Mouse (Mus musculus) neutrophil, adult 5-6 weeks (primary cell): ENCODE data around the gene Tbx2. TPM values are rescaled to one million over a fixed set of nuclear protein-coding genes. Genes with fewer than 3 reads are reported as not detected.

ENCODE experiments used
- ATAC-seq: fragments of 151-379, 151-347 bp; 2 replicates; pipeline ENCODE4 v1.8.0; 2017; ENCODE audit warnings: mild to moderate bottlenecking, moderate TSS enrichment; ENCODE audit not compliant: insufficient number of reproducible peaks, poor library complexity, low FRiP score, severe bottlenecking; ENCODE audit errors: extremely low read depth
- total RNA-seq: library from RNA; stranded (forward); fragments of 200-1000 nt; gene quantifications from 2 replicates; pipeline ENCODE4 v1.2.3, GENCODE M21; 2017

Tbx2 gene
- total RNA-seq, 1 experiment from 2014 or later: 0.12 TPM

DNA sequence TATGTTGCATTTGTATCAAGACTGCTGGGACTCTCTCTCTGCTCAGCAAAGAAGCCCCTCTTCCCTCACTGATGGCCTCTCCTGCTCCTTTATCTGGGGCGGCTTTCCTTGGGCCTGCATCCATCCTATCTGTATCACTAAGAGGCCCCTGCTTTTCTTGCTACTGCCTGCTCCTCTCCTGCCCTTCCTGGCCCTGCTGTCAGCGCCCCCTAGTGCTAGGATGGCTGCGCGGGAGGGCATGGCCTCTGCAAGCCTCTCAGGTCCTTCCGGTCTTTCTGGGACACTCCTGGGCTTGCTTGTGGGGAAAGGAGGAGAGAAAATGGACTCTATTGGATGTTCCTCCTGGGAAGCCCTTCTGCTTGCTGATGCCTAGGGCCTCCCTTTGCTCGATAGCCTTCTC is 9.2 kb upstream of the Tbx2 start:
- peak; percentile 30; the same call in 1 of the 2 replicates for ATAC-seq

DNA sequence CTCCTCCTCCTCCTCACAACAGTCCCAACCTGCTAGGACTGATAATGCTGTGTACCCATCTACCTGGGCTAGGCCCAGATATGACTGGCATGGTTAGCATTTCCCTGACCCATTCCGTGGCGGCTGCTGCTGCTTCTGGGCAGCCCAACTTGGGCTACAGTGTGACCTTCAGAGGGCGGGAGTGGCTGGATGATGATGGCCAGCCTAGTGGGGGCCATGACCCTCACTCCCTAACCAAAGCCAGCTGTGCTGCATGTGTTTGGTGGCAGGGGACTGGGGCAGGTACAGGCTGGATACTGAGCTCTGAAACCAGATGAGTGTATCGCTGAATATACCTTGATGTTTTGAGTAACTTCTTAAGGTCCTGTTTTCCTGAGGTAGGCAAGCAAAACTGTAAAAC is 8.6 kb upstream of the Tbx2 start:
- ATAC-seq: no peak

DNA sequence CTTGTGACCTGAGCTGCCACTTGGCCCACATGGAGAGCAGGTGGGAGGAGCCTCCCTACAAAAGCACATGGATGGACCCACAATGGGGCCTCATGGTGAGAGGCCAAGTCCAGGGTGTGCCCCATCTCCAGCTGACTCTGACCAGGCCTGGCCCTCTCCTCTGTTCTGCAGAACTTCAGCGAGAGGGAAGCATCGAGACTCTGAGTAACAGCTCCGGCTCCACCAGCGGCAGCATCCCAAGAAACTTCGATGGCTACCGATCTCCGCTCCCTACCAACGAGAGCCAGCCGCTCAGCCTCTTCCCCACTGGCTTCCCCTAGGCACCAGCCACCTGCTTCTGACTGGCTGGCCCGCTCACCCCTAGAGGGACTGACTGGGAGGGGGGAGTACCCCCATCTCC is 7.3 kb upstream of the Tbx2 start:
- no peak for ATAC-seq

DNA sequence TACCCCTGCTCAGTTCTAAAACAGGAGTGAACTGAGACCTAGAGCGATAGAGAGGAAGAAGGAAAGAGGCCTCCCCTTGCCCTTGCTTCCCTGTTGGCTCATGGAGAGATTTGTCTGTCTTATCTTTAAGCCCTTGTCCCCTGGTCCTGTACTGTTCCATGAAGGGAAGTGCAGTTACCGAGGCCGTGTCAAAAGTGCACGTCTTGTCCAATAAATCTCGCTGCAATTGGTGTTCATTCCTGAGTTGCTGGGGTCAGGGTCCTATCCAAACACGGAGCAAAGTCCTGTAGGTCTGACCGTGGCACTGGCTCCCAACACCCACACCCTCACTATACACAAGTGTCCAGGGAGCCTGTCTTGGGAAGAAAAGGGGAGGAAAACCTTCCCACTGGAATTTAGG is 6.5 kb upstream of the Tbx2 start:
- no peak for ATAC-seq

DNA sequence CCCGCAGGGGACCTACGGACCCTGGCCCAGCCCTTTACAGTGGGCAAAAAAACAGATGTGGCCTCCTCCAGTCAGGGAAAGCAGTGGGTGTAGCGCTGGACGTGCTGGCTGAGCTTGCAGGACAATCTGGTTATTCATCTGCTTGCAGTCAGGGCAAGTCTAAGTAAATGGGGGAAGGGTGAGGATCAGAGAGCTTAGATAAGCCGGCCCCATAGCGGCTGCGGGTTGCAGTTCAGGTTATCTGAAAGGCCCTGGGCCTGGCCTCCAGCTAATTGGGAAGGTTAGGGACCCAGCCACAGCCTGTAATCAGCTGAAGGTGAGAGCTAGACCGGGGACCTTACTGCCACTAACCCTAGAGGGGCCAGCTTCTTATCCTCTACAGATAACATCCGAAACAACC is 5.0 kb upstream of the Tbx2 start:
- no peak for ATAC-seq

DNA sequence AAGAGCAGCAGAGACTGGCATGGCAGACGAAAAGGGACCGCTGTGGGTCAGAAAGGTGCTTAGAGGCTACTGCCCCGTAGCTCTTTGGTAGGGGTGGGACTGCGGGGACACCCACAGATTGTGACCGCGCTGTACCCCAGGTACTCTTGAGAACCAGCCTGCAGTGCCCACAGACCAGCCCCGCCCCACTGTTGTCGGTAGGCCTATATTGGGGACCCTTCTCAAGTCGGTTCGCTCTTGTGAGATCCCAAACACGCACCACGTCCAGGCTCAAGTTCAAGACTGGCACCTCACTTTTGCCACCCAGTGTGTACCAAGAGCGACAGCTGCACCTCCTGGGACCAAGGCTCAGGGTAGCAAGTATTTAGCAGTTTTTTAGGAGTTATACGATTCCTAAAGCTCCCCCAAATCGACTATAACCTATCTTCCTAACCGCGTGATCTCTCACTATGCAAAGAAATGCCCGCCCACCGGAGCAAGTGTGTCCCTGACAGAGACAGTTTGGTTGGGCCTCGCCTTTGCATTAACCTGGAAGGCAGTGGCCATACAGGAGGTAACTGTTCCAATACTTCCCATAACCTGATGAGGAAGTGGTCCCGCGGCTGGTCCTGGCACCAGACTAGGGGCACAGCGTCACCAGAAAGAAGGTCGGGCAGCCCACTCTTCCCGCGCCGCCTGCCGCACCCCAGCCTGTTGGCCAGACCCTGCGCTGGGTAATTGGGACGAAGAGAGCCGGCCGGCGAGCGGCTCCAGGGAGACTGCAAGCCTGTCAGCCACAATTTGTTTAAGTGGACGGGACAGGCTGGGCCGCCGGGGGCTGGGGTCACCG is 3.4 kb upstream of the Tbx2 start:
- ATAC-seq: no peak

DNA sequence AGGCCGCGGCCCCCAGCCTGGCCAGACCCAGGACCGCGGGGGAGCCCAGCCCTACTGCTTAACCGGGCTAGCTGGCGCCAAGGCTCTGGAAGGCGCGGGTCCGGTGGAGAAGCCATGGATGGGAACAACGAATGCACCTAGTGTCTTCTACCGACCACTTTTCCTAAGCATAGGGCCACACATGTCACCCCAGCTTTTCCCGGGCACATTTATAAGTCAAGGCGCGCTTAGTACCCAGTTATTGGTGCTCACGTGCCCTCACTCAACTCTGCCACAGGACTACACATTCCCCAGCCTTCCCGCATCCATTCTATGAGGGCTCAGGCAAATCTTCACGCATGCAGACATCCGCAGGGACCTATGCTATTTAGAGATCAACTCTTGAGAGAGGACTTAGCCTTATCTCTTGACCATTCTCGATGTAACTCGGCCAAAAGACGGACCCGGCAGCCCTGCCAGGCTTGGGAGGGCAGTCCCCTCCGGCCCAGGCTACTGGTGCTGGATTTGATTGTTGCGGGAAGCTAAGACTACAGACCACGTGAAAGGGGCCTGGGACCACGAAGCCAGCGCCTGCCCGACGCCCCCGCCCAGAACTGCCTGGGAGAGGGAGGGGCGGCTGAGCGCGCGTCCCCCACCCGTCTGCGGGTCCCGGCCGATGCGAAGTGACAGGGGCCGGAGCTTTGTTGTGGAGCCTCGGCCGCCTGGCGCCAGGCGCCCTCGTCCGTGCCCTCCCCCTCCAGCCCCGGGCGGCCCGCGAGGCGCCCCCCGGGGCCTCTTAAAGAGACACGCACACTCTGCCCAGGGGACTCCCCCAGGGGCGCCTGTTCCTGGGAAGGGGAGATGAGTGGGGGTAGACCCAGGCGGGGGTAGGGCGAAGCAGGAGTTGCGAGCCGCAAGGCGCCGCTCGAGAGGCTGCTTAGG is 2.6 kb upstream of the Tbx2 start:
- no peak for ATAC-seq

DNA sequence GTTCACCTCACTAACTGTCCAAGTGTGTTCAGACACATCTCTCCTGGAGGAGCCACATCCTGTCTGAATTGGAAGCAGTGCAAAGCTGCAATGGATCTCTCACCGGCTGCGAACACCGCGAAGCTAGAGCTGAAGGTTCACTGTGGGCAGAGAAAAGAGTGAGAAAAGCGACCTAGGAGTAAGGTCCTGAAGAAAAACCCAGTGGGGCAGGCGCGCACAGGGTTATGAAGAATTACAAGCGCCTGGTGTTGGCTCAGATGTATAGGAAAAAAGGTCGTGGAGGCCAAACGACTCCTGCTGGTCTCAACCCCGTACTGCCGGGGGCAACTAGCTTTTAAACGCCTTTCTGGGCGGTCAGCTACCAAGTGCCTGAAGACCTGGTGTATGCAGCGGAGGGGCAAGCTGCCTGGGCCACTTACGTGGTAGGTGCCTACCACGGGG is 1.4 kb upstream of the Tbx2 start:
- ATAC-seq: no peak

DNA sequence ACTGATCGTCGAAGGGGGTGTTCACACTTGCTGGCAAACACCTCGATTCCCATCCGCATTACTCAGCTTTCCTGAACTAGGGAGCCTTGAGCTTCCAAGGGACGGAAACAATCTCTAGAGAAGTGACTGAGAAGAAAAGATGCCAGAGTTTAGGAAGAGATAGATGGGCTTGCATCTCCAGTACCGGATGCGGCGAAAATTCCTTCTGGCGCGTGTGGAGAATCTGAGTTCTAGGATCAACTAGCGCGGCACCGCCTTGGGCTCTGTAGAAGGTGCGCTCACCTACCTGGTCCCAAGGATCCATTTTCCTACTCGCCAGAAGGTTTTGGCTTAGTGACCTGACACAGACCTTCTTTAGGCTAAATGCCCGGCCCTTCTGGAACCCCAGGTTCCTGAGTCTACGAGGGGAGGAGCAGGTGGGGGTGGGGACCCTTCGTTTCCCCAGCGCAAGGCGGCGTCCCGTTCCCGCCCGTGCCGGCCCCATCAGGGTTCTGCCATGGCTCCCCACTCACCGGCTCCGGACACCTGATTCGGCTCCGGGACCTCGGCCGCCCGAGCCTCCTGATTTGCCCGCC is 608 bp upstream of the Tbx2 start:
- no peak for ATAC-seq

DNA sequence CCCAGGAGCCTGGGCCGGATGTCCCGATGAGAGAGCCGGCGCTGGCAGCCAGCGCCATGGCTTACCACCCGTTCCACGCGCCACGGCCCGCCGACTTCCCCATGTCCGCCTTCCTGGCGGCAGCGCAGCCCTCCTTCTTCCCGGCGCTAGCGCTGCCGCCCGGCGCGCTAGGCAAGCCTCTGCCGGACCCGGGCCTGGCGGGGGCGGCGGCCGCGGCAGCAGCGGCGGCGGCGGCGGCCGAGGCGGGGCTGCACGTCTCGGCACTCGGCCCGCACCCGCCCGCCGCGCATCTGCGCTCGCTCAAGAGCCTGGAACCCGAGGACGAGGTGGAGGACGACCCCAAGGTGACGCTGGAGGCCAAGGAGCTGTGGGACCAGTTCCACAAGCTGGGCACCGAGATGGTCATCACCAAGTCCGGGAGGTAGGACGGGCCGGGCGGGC is 750 bp downstream of the Tbx2 start:
- no peak for ATAC-seq

DNA sequence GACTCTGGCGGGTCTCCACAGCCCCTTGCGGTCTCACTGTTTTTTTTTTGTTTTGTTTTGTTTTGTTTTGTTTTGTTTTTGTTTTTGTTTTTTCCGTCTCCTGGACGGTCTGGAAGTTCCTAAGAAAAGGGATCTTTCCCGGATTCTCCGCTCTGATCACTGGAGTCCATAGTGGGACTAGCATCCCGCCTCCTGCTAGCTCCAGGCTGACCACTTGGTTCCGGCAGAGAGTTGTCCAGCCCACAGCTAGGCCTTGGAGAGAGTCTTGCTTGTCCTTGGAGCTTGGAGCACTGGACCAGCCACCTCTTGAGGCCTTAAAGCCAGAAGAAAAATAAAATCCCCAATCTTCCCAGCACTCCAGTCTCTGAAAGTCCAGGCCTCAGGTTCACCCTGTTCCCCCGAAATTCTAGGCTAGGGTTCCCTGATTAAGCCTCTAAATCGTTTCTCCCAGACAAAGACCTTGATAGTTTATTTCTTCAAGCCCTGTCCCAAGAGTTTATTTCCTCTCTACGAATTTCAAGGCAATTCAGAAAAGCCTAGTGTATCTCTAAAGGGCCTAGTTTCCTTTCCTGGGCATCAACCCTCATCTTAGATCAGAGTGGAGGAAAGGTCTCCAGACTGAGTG is 1.5 kb downstream of the Tbx2 start:
- no peak for ATAC-seq

DNA sequence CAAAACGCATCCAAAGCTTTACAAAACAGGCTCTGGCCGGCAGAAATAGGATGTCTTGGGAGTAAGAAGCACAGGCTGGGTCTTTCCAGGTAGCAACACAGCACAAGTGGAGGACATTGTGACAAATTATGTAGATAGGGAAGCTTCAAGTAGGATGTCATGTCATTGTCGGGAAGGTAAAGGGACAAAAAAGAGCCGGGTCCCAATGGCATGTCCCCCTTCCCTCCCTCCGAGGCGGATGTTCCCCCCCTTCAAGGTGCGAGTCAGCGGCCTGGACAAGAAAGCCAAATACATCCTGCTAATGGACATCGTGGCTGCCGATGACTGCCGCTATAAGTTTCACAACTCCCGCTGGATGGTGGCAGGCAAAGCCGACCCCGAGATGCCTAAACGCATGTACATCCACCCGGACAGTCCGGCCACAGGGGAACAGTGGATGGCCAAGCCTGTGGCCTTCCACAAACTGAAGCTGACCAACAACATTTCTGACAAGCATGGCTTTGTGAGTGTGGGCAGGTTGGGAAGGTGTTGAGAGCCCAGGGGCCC is 2.1 kb downstream of the Tbx2 start:
- ATAC-seq: no peak

DNA sequence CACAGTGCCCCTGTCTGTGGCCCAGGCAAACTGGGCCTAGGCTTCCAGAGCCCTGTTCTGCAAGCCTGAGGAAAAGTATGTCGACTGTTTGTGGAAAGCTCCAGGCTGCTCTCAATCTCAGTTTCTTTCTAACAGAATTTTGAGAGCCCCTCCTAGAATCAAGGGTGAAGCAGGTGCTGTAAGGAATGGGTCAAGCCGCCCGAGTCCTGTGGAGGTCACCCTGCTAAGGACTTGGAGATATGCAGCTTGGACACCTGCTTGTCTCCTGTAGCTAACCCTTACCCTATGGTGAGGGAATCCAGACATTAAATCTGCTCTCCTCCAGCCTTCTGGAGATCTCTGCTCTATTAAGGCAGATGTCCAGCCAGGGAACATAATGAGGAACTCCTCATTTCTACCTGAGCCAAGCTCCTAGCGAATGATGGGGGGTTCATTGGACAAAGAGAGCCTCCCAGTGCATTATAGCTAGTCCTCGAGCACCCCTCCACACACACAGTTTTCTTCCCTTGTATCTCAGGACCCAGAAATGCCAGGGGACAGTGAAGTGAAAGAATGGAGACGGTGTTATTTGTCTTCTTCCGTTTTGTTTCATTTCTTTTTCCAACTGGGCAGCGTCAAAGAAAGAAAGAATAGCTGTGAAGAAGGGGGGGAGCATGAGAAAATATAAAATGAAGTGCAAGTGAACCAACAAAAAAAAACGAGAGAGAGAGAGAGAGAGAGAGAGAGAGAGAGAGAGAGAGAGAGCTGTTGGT is 2.8 kb downstream of the Tbx2 start:
- no peak for ATAC-seq

DNA sequence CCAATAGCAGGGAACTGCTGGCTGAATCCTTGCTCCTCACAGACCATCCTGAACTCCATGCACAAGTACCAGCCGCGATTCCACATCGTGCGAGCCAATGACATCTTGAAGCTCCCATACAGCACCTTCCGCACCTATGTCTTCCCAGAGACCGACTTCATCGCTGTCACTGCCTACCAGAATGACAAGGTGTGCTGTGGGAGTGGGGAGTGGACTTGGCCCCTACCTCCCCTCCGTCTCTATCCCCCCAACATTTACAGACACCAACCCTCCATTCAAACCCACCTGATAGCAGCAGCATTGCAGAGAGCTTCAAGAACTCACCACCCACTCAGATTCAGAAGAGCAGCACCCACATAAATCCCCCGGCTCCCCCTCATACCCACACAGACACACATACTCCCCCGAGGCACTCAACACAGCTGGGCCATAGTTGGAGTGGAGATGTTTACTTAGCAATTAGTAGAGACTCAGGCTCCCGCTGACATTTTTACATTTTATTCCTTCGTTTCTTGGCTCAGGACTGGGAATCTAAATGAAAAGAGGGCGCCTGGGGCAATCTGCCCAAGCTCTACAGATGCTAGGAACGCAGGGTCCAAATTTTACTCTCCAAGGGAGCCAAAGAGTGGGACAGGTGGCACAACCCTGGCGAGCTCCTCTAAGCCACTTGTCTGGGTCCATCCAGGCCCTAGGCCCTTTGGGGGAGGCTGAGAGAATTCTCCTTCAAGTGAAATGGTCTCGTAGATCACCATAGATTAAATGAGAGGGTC is 3.6 kb downstream of the Tbx2 start:
- ATAC-seq: no peak

DNA sequence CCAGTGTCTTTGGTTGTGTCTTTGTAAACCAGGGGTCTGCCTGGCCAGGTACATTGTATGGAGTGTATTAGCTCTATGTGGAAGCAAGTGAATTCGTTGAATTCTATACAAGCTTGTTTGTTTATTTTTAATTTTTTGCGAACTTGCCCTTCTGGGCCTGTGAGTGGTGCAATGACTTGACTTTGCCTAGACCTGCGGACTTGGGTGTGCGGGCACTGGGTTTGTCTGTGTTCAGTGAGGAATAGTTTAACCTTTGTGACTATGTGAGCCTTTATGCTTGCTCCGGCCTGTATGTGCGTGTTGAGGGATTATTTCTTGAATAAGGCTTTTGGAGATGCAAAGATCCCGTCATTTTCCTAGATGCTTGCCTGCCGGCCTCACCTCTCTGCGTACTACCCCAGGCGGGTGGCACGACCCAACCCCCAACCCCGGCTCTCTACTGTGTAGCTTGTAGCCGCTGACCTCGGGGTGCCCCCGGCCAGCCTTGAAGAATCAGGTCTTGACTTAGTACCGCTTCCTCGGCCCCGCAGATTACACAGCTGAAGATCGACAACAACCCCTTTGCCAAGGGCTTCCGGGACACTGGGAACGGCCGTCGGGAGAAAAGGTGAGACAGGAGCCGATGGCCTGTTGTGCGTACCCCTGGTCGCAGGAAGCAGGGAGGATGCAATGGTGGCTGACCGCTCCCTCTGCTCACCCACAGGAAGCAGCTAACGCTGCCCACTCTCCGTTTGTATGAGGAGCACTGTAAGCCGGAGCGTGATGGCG is 4.4 kb downstream of the Tbx2 start:
- no peak; the same call in 1 of the 2 replicates for ATAC-seq

DNA sequence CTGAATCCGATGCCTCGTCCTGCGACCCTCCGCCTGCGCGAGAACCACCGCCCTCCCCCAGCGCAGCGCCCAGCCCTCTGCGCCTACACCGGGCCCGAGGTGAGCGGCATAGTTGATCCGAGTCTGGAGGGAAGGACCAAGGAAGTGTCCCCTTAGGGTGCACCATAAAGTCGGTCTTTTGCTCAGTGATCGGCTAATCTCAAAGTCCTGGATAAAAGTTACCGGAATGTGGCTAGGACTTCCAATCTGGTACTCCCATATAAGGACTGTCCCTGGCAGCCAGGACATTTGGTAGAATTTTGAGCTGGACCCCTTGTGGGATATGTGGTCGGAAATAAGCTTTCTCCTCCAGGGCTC is 4.9 kb downstream of the Tbx2 start:
- no peak for ATAC-seq
